Mouse (Mus musculus): ENCODE results near the gene 6030408B16Rik.
A peak's percentile ranks its signal among the peaks of the same experiment; 100 is the strongest.

Gene 6030408B16Rik

GRCm38 (mm10) chr15:101267053-101268032, 25.7 kb upstream of the 6030408B16Rik start:
- DNase-seq (ENCODE audit: low read depth), result peak; percentile 87

- no peak for DNase-seq (ENCODE audit: low read depth)
Observed at GRCm38 (mm10) chr15:101270101-101270820, 22.8 kb upstream of the 6030408B16Rik start.

- DNase-seq (ENCODE audit: low read depth), result peak; percentile 27
Observed at GRCm38 (mm10) chr15:101271107-101271506, 21.9 kb upstream of the 6030408B16Rik start.

GRCm38 (mm10) chr15:101271513-101271912, 21.5 kb upstream of the 6030408B16Rik start:
- DNase-seq (ENCODE audit: low read depth), result peak; percentile 25

- DNase-seq (ENCODE audit: low read depth), result peak; percentile 83
Observed at GRCm38 (mm10) chr15:101274380-101274779, 18.6 kb upstream of the 6030408B16Rik start.

GRCm38 (mm10) chr15:101277351-101277899, 15.6 kb upstream of the 6030408B16Rik start:
- DNase-seq (ENCODE audit: low read depth), result no peak

GRCm38 (mm10) chr15:101278589-101278988, 14.4 kb upstream of the 6030408B16Rik start:
- no peak for DNase-seq (ENCODE audit: low read depth)

GRCm38 (mm10) chr15:101279430-101279999, 13.5 kb upstream of the 6030408B16Rik start:
- DNase-seq (ENCODE audit: low read depth), result no peak

GRCm38 (mm10) chr15:101282471-101282870, 10.5 kb upstream of the 6030408B16Rik start:
- DNase-seq (ENCODE audit: low read depth), result peak; percentile 43

- peak; percentile 92 for DNase-seq (ENCODE audit: low read depth)
Observed at GRCm38 (mm10) chr15:101283183-101283910, 9.7 kb upstream of the 6030408B16Rik start.

- peak; percentile 97 for DNase-seq (ENCODE audit: low read depth)
Observed at GRCm38 (mm10) chr15:101283911-101284750, 8.9 kb upstream of the 6030408B16Rik start, which contains the start of gene Atg101. Gene Atg101 (plus strand): TSS chr15:101284272.

GRCm38 (mm10) chr15:101286129-101286770, 6.8 kb upstream of the 6030408B16Rik start:
- DNase-seq (ENCODE audit: low read depth), result peak; percentile 50

GRCm38 (mm10) chr15:101287361-101287760, 5.7 kb upstream of the 6030408B16Rik start:
- DNase-seq (ENCODE audit: low read depth), result no peak

GRCm38 (mm10) chr15:101290354-101290753, 2.7 kb upstream of the 6030408B16Rik start:
- DNase-seq (ENCODE audit: low read depth), result no peak

- DNase-seq (ENCODE audit: low read depth), result no peak
Observed at GRCm38 (mm10) chr15:101292012-101292411, 1.0 kb upstream of the 6030408B16Rik start.

- no peak for DNase-seq (ENCODE audit: low read depth)
Observed at GRCm38 (mm10) chr15:101294028-101294894, 1.2 kb downstream of the 6030408B16Rik start.

GRCm38 (mm10) chr15:101295106-101295505, 2.1 kb downstream of the 6030408B16Rik start:
- no peak for DNase-seq (ENCODE audit: low read depth)

GRCm38 (mm10) chr15:101295616-101296015, 2.6 kb downstream of the 6030408B16Rik start:
- DNase-seq (ENCODE audit: low read depth), result no peak

- no peak for DNase-seq (ENCODE audit: low read depth)
Observed at GRCm38 (mm10) chr15:101296091-101296490, 3.1 kb downstream of the 6030408B16Rik start.
